Mouse (Mus musculus) cerebellum, adult 2 months (tissue): ENCODE data around the gene F13a1.

ENCODE experiments used
- CTCF ChIP-seq: fragments of 200-500 bp; IDR thresholded peaks from 2 replicates; pipeline ENCODE4 v1.5.1; 2011; ENCODE audit warnings: low read depth, mild to moderate bottlenecking, control low read depth, low read length, moderate library complexity, borderline replicate concordance; ENCODE audit not compliant: insufficient read depth
- POLR2A ChIP-seq: fragments of 200-500 bp; IDR thresholded peaks from 2 replicates; pipeline ENCODE4 v1.6.1; 2011; ENCODE audit warnings: low read length, control low read depth, borderline replicate concordance; ENCODE audit not compliant: insufficient read depth

DNA sequence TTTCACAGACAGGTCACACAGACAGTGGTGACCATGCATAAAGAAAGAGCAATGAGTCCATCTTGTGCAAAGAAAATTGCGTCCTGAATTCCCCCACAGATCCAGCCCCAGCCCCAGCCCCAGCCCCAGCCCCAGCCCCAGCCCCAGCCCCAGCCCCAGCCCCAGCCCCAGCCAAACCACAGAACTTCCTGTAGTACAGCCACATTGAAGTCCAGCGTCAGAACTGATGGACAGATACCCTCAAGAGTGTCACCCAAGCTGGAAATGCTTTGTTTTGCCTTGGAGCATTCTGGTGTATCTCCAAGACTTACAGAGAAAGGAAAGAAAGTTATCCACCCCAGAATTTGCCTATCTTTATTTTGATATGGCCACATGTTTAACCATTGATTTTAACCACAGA lies 413 bp downstream of the F13a1 start:
- no peak for TF ChIP-seq POLR2A
- no peak for TF ChIP-seq CTCF
